Mouse (Mus musculus): ENCODE results near the gene Nell2. TPM values are rescaled to one million over a fixed set of nuclear protein-coding genes. Genes with fewer than 3 reads are reported as not detected.

Nell2 gene
- polyA plus RNA-seq, 1 experiment from 2014 or later = 21.0 TPM

GRCm38 (mm10) chr15:95354806-95355205 is 173.6 kb downstream of the Nell2 start:
- no peaks in the 10 kb centered on the region for H3K9me3 ChIP-seq (ENCODE audit: control insufficient read depth, low read length)
- no peak overlapping the region for H3K4me2 ChIP-seq (ENCODE audit: low read length)
- H3K27me3 ChIP-seq (replicated peaks; ENCODE audit: control insufficient read depth, insufficient read depth, low read length) = no peaks in the 10 kb centered on the region
- H3K4me3 ChIP-seq (ENCODE audit: low read depth, low read length) = no peak overlapping the region
- ATAC-seq (replicated peaks; ENCODE audit: low FRiP score, low TSS enrichment, low read depth) (no peak), DNase-seq (ENCODE audit: low spot score) (no peak)
- H3K36me3 ChIP-seq (ENCODE audit: control insufficient read depth, insufficient read depth, low read length) = no peaks in the 10 kb centered on the region
- 83% methylated on average over 1 of the region's 1 CpGs for WGBS
- no peaks in the 10 kb centered on the region for H3K4me1 ChIP-seq (replicated peaks; ENCODE audit: control insufficient read depth, insufficient read depth, low read length)
- no peak overlapping the region for H3K27ac ChIP-seq (ENCODE audit: low read depth)
- H3K9ac ChIP-seq (ENCODE audit: low read length) = no peak overlapping the region

- H3K27me3 ChIP-seq (replicated peaks; ENCODE audit: control insufficient read depth, insufficient read depth, low read length) = no peaks in the 10 kb centered on the region
- no peak for DNase-seq (ENCODE audit: low spot score)
- H3K4me3 ChIP-seq (ENCODE audit: low read depth, low read length) = no peak overlapping the region
- ATAC-seq (replicated peaks; ENCODE audit: low FRiP score, low TSS enrichment, low read depth) = no peak
- H3K9ac ChIP-seq (ENCODE audit: low read length) = no peak overlapping the region
- no peaks in the 10 kb centered on the region for H3K36me3 ChIP-seq (ENCODE audit: control insufficient read depth, insufficient read depth, low read length)
- 84% methylated on average over 11 of the region's 11 CpGs for WGBS
- no peak overlapping the region for H3K4me2 ChIP-seq (ENCODE audit: low read length)
- no peak overlapping the region for H3K27ac ChIP-seq (ENCODE audit: low read depth)
- H3K4me1 ChIP-seq (replicated peaks; ENCODE audit: control insufficient read depth, insufficient read depth, low read length) = no peaks in the 10 kb centered on the region
- no peaks in the 10 kb centered on the region for H3K9me3 ChIP-seq (ENCODE audit: control insufficient read depth, low read length)
Measured at GRCm38 (mm10) chr15:95334323-95335296, 193.7 kb downstream of the Nell2 start.

- no peaks in the 10 kb centered on the region for H3K9me3 ChIP-seq (ENCODE audit: control insufficient read depth, low read length)
- H3K4me2 ChIP-seq (ENCODE audit: low read length) = no peak overlapping the region
- H3K27me3 ChIP-seq (replicated peaks; ENCODE audit: control insufficient read depth, insufficient read depth, low read length) = no peaks in the 10 kb centered on the region
- ATAC-seq (replicated peaks; ENCODE audit: low FRiP score, low TSS enrichment, low read depth) = no peak
- H3K36me3 ChIP-seq (ENCODE audit: control insufficient read depth, insufficient read depth, low read length) = no peaks in the 10 kb centered on the region
- WGBS = 68% methylated on average over 4 of the region's 4 CpGs
- no peak for DNase-seq (ENCODE audit: low spot score)
- H3K4me3 ChIP-seq (ENCODE audit: low read depth, low read length) = no peak overlapping the region
- H3K27ac ChIP-seq (ENCODE audit: low read depth) = no peak overlapping the region
- H3K4me1 ChIP-seq (replicated peaks; ENCODE audit: control insufficient read depth, insufficient read depth, low read length) = no peaks in the 10 kb centered on the region
- no peak overlapping the region for H3K9ac ChIP-seq (ENCODE audit: low read length)
Measured at GRCm38 (mm10) chr15:95333229-95333628, 195.1 kb downstream of the Nell2 start.

GRCm38 (mm10) chr15:95330926-95331325 is 197.4 kb downstream of the Nell2 start:
- DNase-seq (ENCODE audit: low spot score) (no peak), ATAC-seq (replicated peaks; ENCODE audit: low FRiP score, low TSS enrichment, low read depth) (no peak)
- Histone ChIP-seq H3K4me2 (ENCODE audit: low read length) (no peak overlapping the region), H3K36me3 (ENCODE audit: control insufficient read depth, insufficient read depth, low read length) (no peaks in the 10 kb centered on the region), H3K4me3 (ENCODE audit: low read depth, low read length) (no peak overlapping the region), H3K9me3 (ENCODE audit: control insufficient read depth, low read length) (no peaks in the 10 kb centered on the region), H3K4me1 (replicated peaks; ENCODE audit: control insufficient read depth, insufficient read depth, low read length) (no peaks in the 10 kb centered on the region), H3K9ac (ENCODE audit: low read length) (no peak overlapping the region), H3K27ac (ENCODE audit: low read depth) (no peak overlapping the region), H3K27me3 (replicated peaks; ENCODE audit: control insufficient read depth, insufficient read depth, low read length) (no peaks in the 10 kb centered on the region)
- 56% methylated on average over 2 of the region's 2 CpGs for WGBS

- ATAC-seq (replicated peaks; ENCODE audit: low FRiP score, low TSS enrichment, low read depth) = no peak
- H3K9me3 ChIP-seq (ENCODE audit: control insufficient read depth, low read length) = no peaks in the 10 kb centered on the region
- H3K27me3 ChIP-seq (replicated peaks; ENCODE audit: control insufficient read depth, insufficient read depth, low read length) = no peaks in the 10 kb centered on the region
- no peak overlapping the region for H3K27ac ChIP-seq (ENCODE audit: low read depth)
- no peak overlapping the region for H3K4me3 ChIP-seq (ENCODE audit: low read depth, low read length)
- no peaks in the 10 kb centered on the region for H3K4me1 ChIP-seq (replicated peaks; ENCODE audit: control insufficient read depth, insufficient read depth, low read length)
- 94% methylated on average over 2 of the region's 2 CpGs for WGBS
- H3K36me3 ChIP-seq (ENCODE audit: control insufficient read depth, insufficient read depth, low read length) = no peaks in the 10 kb centered on the region
- no peak for DNase-seq (ENCODE audit: low spot score)
- no peak overlapping the region for H3K4me2 ChIP-seq (ENCODE audit: low read length)
- H3K9ac ChIP-seq (ENCODE audit: low read length) = no peak overlapping the region
Measured at GRCm38 (mm10) chr15:95322744-95323143, 205.6 kb downstream of the Nell2 start.

- Histone ChIP-seq H3K27me3 (replicated peaks; ENCODE audit: control insufficient read depth, insufficient read depth, low read length) (no peaks in the 10 kb centered on the region), H3K4me3 (ENCODE audit: low read depth, low read length) (no peak overlapping the region), H3K36me3 (ENCODE audit: control insufficient read depth, insufficient read depth, low read length) (no peaks in the 10 kb centered on the region), H3K4me2 (ENCODE audit: low read length) (no peak overlapping the region), H3K27ac (ENCODE audit: low read depth) (no peak overlapping the region), H3K9me3 (ENCODE audit: control insufficient read depth, low read length) (no peaks in the 10 kb centered on the region), H3K4me1 (replicated peaks; ENCODE audit: control insufficient read depth, insufficient read depth, low read length) (no peaks in the 10 kb centered on the region), H3K9ac (ENCODE audit: low read length) (no peak overlapping the region)
- DNase-seq (ENCODE audit: low spot score) (no peak), ATAC-seq (replicated peaks; ENCODE audit: low FRiP score, low TSS enrichment, low read depth) (no peak)
- 54% methylated on average over 4 of the region's 4 CpGs for WGBS
Measured at GRCm38 (mm10) chr15:95316626-95317025, 211.7 kb downstream of the Nell2 start.

GRCm38 (mm10) chr15:95314808-95315145 is 213.6 kb downstream of the Nell2 start:
- no peaks in the 10 kb centered on the region for H3K4me1 ChIP-seq (replicated peaks; ENCODE audit: control insufficient read depth, insufficient read depth, low read length)
- no peak for DNase-seq (ENCODE audit: low spot score)
- H3K9ac ChIP-seq (ENCODE audit: low read length) = no peak overlapping the region
- no peak overlapping the region for H3K4me2 ChIP-seq (ENCODE audit: low read length)
- no peak overlapping the region for H3K4me3 ChIP-seq (ENCODE audit: low read depth, low read length)
- ATAC-seq (replicated peaks; ENCODE audit: low FRiP score, low TSS enrichment, low read depth) = no peak
- no peak overlapping the region for H3K27ac ChIP-seq (ENCODE audit: low read depth)
- WGBS = 92% methylated on average over 5 of the region's 5 CpGs
- H3K9me3 ChIP-seq (ENCODE audit: control insufficient read depth, low read length) = no peaks in the 10 kb centered on the region
- H3K27me3 ChIP-seq (replicated peaks; ENCODE audit: control insufficient read depth, insufficient read depth, low read length) = no peaks in the 10 kb centered on the region
- no peaks in the 10 kb centered on the region for H3K36me3 ChIP-seq (ENCODE audit: control insufficient read depth, insufficient read depth, low read length)

GRCm38 (mm10) chr15:95314121-95314807 is 214.1 kb downstream of the Nell2 start:
- ATAC-seq (replicated peaks; ENCODE audit: low FRiP score, low TSS enrichment, low read depth) (no peak), DNase-seq (ENCODE audit: low spot score) (no peak)
- H3K36me3 ChIP-seq (ENCODE audit: control insufficient read depth, insufficient read depth, low read length) = no peaks in the 10 kb centered on the region
- no peak overlapping the region for H3K4me3 ChIP-seq (ENCODE audit: low read depth, low read length)
- H3K9ac ChIP-seq (ENCODE audit: low read length) = no peak overlapping the region
- WGBS = 73% methylated on average over 16 of the region's 16 CpGs
- H3K4me1 ChIP-seq (replicated peaks; ENCODE audit: control insufficient read depth, insufficient read depth, low read length) = no peaks in the 10 kb centered on the region
- no peak overlapping the region for H3K4me2 ChIP-seq (ENCODE audit: low read length)
- no peaks in the 10 kb centered on the region for H3K9me3 ChIP-seq (ENCODE audit: control insufficient read depth, low read length)
- H3K27ac ChIP-seq (ENCODE audit: low read depth) = no peak overlapping the region
- no peaks in the 10 kb centered on the region for H3K27me3 ChIP-seq (replicated peaks; ENCODE audit: control insufficient read depth, insufficient read depth, low read length)
